Mouse (Mus musculus): ENCODE measurements at regions not wholly inside any gene's neighbourhood (a gene's known extent, or its start where the extent isn't known, plus 50 kb on each side); places are given as distances from the start of the nearest gene placed in this dataset.

- no peak for DNase-seq (ENCODE audit: low spot score in 2 of 2)
Measured at GRCm38 (mm10) chr2:147927792-147928670, 118.7 kb downstream of the Foxa2 start.

GRCm38 (mm10) chr2:147926861-147927260 is 119.9 kb downstream of the Foxa2 start:
- DNase-seq (ENCODE audit: low spot score in 2 of 2): no peak

GRCm38 (mm10) chr2:147907341-147907740 is 139.4 kb downstream of the Foxa2 start:
- no peak for DNase-seq (ENCODE audit: low spot score in 2 of 2)

GRCm38 (mm10) chr2:147905759-147906740 is 140.7 kb downstream of the Foxa2 start:
- DNase-seq (ENCODE audit: low spot score in 2 of 2): no peak

GRCm38 (mm10) chr2:147905118-147905517 is 141.7 kb downstream of the Foxa2 start:
- DNase-seq (ENCODE audit: low spot score in 2 of 2): no peak

- DNase-seq (ENCODE audit: low spot score in 2 of 2): no peak
Measured at GRCm38 (mm10) chr2:147899236-147899635, 147.5 kb downstream of the Foxa2 start.

- DNase-seq (ENCODE audit: low spot score in 2 of 2): peak in 1 of 2 experiments; percentile 8
Measured at GRCm38 (mm10) chr2:147895691-147896090, 151.1 kb downstream of the Foxa2 start.

GRCm38 (mm10) chr2:147894213-147894612 is 152.6 kb downstream of the Foxa2 start:
- DNase-seq (ENCODE audit: low spot score in 2 of 2): no peak

GRCm38 (mm10) chr2:147886191-147886590 is 160.6 kb downstream of the Foxa2 start:
- DNase-seq (ENCODE audit: low spot score in 2 of 2): no peak

- DNase-seq (ENCODE audit: low spot score in 2 of 2): no peak
Measured at GRCm38 (mm10) chr2:147877907-147878306, 168.9 kb downstream of the Foxa2 start.

- no peak for DNase-seq (ENCODE audit: low spot score in 2 of 2)
Measured at GRCm38 (mm10) chr2:147877543-147877904, 169.2 kb downstream of the Foxa2 start.

- no peak for DNase-seq (ENCODE audit: low spot score in 2 of 2)
Measured at GRCm38 (mm10) chr2:147876708-147877542, 169.8 kb downstream of the Foxa2 start.

GRCm38 (mm10) chr2:147872972-147873371 is 173.8 kb downstream of the Foxa2 start:
- no peak for DNase-seq (ENCODE audit: low spot score in 2 of 2)

GRCm38 (mm10) chr2:147851186-147851802 is 195.5 kb downstream of the Foxa2 start:
- no peak for DNase-seq (ENCODE audit: low spot score in 2 of 2)

GRCm38 (mm10) chr2:147846968-147847749 is 199.6 kb downstream of the Foxa2 start:
- no peak for DNase-seq (ENCODE audit: low spot score in 2 of 2)

- DNase-seq (ENCODE audit: low spot score in 2 of 2): no peak
Measured at GRCm38 (mm10) chr2:147845256-147845655, 201.5 kb downstream of the Foxa2 start.

GRCm38 (mm10) chr2:147840936-147841335 is 205.8 kb downstream of the Foxa2 start:
- no peak for DNase-seq (ENCODE audit: low spot score in 2 of 2)

GRCm38 (mm10) chr2:147838613-147839012 is 208.2 kb downstream of the Foxa2 start:
- DNase-seq (ENCODE audit: low spot score in 2 of 2): no peak

GRCm38 (mm10) chr2:147830551-147830950 is 216.2 kb downstream of the Foxa2 start:
- no peak for DNase-seq (ENCODE audit: low spot score in 2 of 2)

GRCm38 (mm10) chr2:147816951-147817350 is 229.8 kb downstream of the Foxa2 start:
- no peak for DNase-seq (ENCODE audit: low spot score in 2 of 2)

All from urinary bladder, postnatal 36 days (tissue).